Mouse (Mus musculus) layer of hippocampus, adult 9-10 months (tissue): ENCODE measurements at regions not wholly inside any gene's neighbourhood (a gene's known extent, or its start where the extent isn't known, plus 50 kb on each side); places are given as distances from the start of the nearest gene placed in this dataset.

ENCODE experiments used
- DNase-seq: peaks from one replicate; pipeline ENCODE4 v3.0.0; 2022; ENCODE audit warnings: low spot score

DNA sequence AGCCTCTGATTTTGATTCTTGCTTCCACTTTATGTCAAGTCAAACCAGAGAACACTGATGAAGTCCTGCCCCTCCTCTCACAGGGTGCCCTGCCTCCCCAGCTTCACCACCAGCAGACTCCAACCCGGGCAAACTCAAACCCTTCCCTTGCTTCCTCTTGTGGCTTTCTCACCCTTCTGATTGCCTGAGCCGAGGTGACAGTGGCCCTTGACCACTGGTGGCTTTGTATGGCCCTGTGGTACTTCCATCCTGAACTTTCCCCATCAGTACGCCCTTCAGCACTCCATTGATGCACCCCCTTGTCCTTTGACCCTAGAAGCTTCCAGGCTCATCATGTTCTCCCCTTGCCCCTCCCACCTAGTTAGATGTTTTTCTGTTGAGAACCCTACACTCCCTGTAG lies 287.0 kb downstream of the 3100002H09Rik start:
- no peak for DNase-seq

DNA sequence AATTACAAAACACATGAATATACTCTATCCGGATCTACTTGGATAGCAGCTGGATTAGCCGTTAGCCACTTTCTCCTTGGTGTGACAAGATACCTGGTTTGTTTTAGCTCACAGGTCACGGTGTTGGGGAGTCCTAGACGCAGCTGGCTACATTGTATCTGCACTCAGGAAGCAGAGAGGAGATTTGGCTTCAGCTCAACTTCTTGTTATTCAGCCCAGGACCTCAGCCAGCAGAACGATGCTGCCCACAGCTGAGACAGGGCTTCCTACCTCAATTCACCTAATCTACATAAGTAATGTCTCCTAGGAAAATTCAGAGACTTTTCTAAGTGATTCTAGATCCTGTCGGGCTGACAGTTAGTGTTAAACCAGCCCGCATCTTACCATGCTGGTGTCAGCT lies 289.4 kb downstream of the 3100002H09Rik start:
- no peak for DNase-seq

GRCm38 (mm10) chr4:124317042-124317441 lies 293.6 kb downstream of the 3100002H09Rik start:
- DNase-seq: no peak

- no peak for DNase-seq
Observed at GRCm38 (mm10) chr4:124311657-124312056, 298.9 kb downstream of the 3100002H09Rik start.

- DNase-seq: no peak
Observed at GRCm38 (mm10) chr4:124310594-124310993, 300.0 kb downstream of the 3100002H09Rik start.

- DNase-seq: no peak
Observed at GRCm38 (mm10) chr4:124305871-124306555, 304.6 kb downstream of the 3100002H09Rik start.

DNA sequence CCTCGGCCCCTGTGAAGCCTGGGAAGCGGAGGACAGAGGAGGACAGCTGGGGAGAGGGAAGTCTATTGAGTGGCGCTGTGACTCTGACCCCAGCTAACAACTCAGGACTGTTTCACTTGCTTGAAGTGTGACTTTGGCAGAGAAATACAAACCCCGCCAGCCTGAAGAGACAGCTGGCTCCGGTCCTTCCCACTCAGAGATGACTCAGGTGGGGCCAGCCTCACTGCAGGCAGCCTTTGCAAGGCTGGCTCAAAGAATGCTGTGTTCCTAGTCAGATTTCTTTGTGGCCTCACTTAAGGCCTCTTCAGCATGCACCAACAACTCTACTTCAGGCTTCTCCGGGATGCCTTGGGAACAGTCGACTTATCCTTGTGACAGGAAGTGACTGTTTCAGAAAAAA lies 307.7 kb downstream of the 3100002H09Rik start:
- DNase-seq: no peak

DNA sequence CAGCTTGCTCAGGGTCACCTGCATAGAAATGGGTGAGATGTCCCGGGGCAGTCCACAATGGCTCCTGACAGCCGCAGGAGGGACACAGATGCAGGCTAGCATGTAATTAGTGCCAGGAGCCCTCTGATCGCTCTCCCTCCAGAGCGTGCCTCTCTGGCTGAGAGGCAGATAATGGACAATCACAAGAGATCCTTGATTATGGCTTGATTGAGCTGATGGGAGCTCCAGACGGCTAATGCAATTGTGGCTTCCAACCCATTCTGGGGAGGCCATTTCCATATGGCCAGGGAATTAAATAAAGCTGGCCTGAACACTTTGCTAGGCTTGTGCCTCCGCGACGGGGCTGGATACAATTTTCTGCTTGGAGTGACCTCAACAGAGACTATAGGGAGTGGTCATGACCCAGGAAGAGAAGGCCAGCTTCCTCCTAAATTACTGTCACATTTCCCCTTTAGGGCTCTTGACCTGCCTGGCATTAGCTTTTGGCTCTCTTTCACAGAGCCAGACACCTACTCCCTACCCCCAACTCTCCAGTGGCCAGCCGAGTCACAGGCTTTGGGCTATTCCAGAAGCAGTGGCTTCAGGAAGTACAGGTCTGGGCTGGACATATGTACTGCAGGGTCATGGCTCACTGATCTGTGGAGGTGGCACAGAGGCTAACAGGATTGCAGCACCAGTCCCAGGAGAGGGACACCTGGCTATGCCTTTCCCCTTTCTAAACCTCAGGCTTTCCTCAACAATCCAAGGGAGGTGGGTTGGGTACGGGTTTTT lies 311.8 kb downstream of the 3100002H09Rik start:
- DNase-seq: no peak

- no peak for DNase-seq
Observed at GRCm38 (mm10) chr4:124292254-124292653, 318.3 kb downstream of the 3100002H09Rik start.

DNA sequence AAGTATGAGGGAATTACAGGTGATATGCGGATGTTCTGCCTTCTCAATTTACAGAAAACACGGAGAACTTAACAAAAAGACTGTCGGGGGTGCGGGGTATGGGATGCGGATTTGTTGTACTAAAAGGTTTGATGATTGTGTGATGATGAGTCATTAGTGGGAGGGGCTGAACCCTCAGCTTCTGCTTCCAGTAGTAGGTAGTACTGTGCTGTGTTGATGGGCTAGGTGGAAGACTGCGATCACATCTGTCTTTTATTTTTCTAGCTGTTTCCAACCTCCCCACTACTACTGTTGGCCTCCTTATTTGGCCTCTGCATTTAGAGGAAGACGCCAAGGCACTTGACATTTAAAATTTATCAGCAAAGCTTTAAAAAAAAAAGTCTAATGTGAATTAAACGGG lies 318.8 kb downstream of the 3100002H09Rik start:
- no peak for DNase-seq

DNA sequence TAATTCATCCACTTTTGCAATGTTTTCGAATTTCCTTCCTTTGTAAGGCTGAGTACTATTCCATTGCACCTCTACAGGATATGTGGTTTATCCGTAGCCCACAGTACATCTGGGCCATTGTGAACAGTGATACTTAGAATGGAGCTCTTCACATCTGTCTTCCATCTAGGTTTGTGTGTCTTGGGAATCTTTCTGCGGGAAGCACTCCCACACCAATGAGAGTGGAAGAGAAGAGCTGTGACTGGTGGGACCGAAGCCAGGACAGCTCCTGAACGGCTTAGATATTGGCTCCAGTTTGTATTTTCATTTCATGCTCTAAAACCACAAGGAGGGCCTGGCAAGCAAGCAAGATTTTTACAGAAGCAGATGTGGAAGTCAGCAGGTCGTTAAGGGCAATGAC lies 323.1 kb downstream of the 3100002H09Rik start:
- no peak for DNase-seq

DNA sequence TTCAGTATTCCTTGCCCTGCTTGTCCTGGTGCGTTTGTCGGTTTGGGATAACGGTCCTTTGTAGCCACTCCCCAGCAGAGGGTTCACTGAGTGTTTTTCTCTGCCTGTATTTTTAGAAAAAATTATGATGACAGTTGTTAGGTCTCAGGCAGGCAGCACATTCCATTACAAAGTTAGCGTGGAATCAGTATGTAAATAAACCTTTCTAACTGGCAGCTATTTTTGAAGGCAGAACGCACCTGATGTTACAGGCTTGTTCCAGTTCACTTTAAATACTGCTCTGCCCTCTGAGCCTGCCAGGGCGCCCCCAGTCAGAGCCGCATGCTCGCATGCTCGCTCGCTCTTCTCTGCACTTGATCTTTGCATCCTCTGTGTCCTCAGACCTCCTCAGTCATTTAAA lies 331.9 kb downstream of the 3100002H09Rik start:
- no peak for DNase-seq

DNA sequence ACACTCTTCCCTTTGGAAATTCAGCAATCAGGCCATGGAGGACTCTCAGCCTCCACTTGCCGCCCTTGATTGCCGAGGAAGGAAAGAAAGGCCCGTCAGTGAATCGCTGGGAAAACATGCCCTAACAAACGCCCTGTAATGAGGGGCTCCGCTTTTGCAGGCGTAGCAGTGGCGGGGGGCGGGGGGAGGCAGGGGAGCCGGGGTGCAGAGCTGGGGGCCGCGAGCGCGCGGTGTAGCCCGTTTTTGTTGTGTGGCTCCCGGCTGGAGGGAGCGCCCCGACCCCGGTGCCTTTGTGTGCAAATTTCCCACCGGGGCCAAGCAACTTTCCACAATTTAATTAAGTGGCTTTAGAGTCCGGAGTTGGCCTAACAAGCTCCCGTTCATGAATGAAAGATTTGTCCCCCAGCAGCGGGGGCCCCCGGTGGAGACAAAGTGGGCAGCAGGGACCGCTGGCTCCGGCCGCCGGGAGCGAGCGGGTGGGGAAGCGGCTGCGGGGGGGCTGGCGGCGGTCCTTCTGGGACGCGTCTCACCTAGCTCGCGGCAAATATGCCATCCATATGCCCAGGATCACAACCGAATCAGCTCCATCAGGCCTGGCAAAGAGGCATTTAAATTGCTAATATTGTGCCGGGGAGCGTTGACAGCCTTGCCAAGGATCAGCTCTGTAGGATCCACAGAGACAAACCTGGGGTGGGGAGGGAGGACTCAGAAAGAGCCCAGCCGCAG lies 333.0 kb downstream of the 3100002H09Rik start:
- no peak for DNase-seq

DNA sequence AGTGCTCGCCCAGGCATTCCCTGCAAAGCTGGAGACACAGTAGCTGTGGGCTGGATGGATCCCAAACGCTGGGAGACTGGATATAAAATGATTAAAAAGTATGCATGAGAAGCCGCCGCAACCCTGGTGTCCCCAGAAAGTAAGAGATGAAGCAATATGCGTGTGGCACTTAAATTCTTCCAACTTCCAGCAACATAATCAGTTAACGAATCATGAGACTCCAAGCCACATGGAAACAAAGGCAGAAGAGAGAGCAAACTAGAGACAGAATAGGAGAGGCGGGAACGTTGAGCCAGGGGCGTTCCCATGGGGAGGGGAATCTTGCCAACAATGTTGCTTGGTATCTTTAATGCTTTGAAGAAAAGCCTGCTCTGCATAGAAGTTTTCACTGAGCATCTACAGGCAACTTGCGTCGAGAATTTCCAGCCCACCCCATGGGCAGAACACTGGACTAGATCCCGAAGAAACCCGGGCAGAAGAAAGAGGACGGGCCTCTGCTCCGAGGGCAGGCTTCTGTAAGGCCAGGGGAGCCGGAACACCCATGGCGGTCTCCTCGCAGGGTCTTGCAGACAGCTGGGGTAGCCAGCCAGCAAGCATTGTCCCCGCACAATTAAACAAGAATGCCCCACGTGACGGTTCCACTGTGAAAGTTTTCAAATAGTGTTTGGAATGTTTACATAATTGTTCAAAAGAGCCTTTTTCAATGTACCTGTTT lies 333.7 kb downstream of the 3100002H09Rik start:
- no peak for DNase-seq

- DNase-seq: no peak
Observed at GRCm38 (mm10) chr4:124272002-124272401, 338.6 kb downstream of the 3100002H09Rik start.

- no peak for DNase-seq
Observed at GRCm38 (mm10) chr4:124268404-124268803, 342.2 kb downstream of the 3100002H09Rik start.

DNA sequence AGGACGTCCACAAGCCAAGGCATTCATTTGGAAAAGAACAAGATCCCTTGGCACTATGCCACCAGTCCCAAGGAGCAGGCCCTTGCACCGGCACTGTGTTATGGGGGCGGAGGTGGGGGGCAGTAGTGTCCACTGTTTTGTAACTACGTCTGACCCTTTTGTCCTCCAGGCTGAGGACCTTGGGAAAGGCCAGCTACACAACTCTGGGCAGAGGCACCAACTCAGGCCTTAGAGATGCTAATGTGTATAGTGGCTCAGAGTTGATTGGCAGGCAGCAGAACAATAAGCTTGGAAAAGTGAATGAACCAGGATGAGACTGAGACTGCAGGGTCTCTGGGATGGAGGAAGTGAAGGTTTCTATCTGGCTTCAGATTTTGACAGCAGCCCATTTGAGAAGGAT lies 344.0 kb downstream of the 3100002H09Rik start:
- no peak for DNase-seq

DNA sequence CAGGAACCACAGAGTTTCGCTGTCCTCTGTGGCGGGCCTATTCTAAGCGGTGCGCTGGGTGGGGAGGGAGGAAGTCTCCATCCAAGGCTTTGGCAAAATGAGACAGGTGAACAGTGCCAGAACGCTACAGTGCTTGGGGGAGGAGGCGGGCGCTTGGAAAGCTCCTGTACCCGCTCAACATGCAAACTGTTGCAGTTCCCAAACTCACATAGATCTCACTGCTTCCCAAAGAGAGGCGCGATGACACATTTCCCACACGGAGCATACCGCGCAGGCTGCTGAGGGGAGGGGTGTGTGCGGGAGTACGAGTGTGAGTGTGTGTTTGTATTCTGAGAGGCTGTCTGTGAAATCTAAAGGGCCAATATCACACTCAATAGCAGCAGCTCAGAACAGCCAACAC lies 345.1 kb downstream of the 3100002H09Rik start:
- no peak for DNase-seq

GRCm38 (mm10) chr4:124257006-124257405 lies 339.2 kb upstream of the 4930535I16Rik start:
- no peak for DNase-seq

GRCm38 (mm10) chr4:124256515-124256914 lies 338.7 kb upstream of the 4930535I16Rik start:
- DNase-seq: no peak

DNA sequence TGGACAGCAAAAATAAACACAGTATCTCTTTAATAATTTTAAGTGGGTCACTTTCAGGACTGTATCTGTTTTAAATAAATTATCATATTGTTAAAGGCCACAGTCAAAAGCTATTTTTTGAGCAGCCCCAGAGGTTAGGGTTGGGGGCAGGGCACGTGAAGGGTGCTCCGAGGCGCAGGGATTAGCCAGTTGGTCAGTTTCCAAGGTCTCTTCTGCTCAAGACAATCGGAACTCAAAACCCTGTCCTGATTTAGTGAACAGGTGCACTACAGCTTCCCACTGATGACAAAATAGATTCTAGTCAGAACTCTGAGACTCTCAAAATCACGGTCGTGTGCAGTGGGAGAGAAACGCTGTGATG lies 337.3 kb upstream of the 4930535I16Rik start:
- no peak for DNase-seq

GRCm38 (mm10) chr4:124254446-124255182 lies 336.8 kb upstream of the 4930535I16Rik start:
- no peak for DNase-seq
